ENCODE assay signal across 24 mouse cellular contexts in genomic region chr14:117800399-117800798, GRCm38 (mm10).
DNase-seq lines count a peak whose midpoint lies in the region; ATAC-seq and TF ChIP-seq lines count a peak whose summit lies in the region.
"Had no signal": no experiment of that assay in that cellular context is flagged by ENCODE, and none has a peak within 500 bp of the region (broad histone marks: within the 10 kb centered on the region; RNA-seq: fewer than 3 reads in every experiment).

No protein-coding gene starts in this region.

- H3K4me3 ChIP-seq in midbrain, embryonic 12.5 days, result no peak overlapping the region
- H3K4me3 ChIP-seq in midbrain, embryonic 15.5 days, result no peak overlapping the region
- H3K4me3 ChIP-seq in layer of hippocampus, adult 2 months, result no peak overlapping the region
- H3K4me3 ChIP-seq: embryonic facial prominence, embryonic 10.5 days; embryonic facial prominence, embryonic 12.5 days; forebrain, embryonic 12.5 days had no signal

- 0 out of 2 replicates have a peak, but pooled peaks have one; percentile 56 for ATAC-seq in midbrain, embryonic 12.5 days (ENCODE audit: low FRiP score, low read depth)
- ATAC-seq in midbrain, embryonic 15.5 days (replicated peaks), result no peak
- ATAC-seq: activated CD4-positive, CD25-positive, alpha-beta regulatory T cell, adult 4 months; forebrain, embryonic 14.5 days; forebrain, embryonic 16.5 days; Patski had no signal

- TF ChIP-seq CTCF in layer of hippocampus, adult 2 months (conservative IDR thresholded peaks at IDR 0.05), result no peak

- no peaks in the 10 kb centered on the region for H3K36me3 ChIP-seq in midbrain, embryonic 12.5 days
- no peaks in the 10 kb centered on the region for H3K36me3 ChIP-seq in midbrain, embryonic 15.5 days (replicated peaks)
- H3K36me3 ChIP-seq: embryonic facial prominence, embryonic 10.5 days; embryonic facial prominence, embryonic 12.5 days; forebrain, embryonic 12.5 days; G1E had no signal

- H3K4me2 ChIP-seq in midbrain, embryonic 12.5 days (replicated peaks), result no peak overlapping the region
- no peak overlapping the region for H3K4me2 ChIP-seq in midbrain, embryonic 15.5 days
- H3K4me2 ChIP-seq: embryonic facial prominence, embryonic 12.5 days; forebrain, embryonic 12.5 days had no signal

- H3K27me3 ChIP-seq in midbrain, embryonic 12.5 days, result no peaks in the 10 kb centered on the region
- no peaks in the 10 kb centered on the region for H3K27me3 ChIP-seq in midbrain, embryonic 15.5 days (replicated peaks)
- H3K27me3 ChIP-seq: embryonic facial prominence, embryonic 12.5 days; forebrain, embryonic 12.5 days; Patski had no signal

- no peaks in the 10 kb centered on the region for H3K9me3 ChIP-seq in midbrain, embryonic 12.5 days
- H3K9me3 ChIP-seq in midbrain, embryonic 15.5 days, result no peaks in the 10 kb centered on the region
- H3K9me3 ChIP-seq: embryonic facial prominence, embryonic 10.5 days; embryonic facial prominence, embryonic 12.5 days; forebrain, embryonic 12.5 days had no signal

- DNase-seq in heart, adult 11 months, result peak; percentile 39
- no peak for DNase-seq in heart, adult 8-10 months (ENCODE audit: low spot score)
- DNase-seq in ES-CJ7 (ENCODE audit: low read depth, low spot score), result peak; percentile 14
- peak; percentile 28 for DNase-seq in R1 (ENCODE audit: low read depth, low spot score)
- no peak for DNase-seq in layer of hippocampus, adult 2 months (ENCODE audit: low spot score in 2 of 2)
- DNase-seq in spleen, postnatal 36 days (ENCODE audit: low spot score in 2 of 2), result no peak
- DNase-seq: adrenal gland, adult 8-10 months; adrenal gland, postnatal 14 days; adrenal gland, postnatal 36 days; cerebellum, adult 11-12 months; cerebellum, adult 2 months; cerebellum, adult 9-10 months; cerebellum, postnatal 10 days; cerebellum, postnatal 25 days had no signal

- 71% methylated on average over 5 of the region's 5 CpGs for WGBS in midbrain, embryonic 12.5 days
- 51% methylated on average over 5 of the region's 5 CpGs for WGBS in midbrain, embryonic 15.5 days

- peaks cover 6% of the 10 kb centered on the region; the same call in 1 of the 2 replicates for H3K4me1 ChIP-seq in midbrain, embryonic 12.5 days
- H3K4me1 ChIP-seq in midbrain, embryonic 15.5 days, result peaks cover 4% of the 10 kb centered on the region; the same call in 1 of the 2 replicates
- H3K4me1 ChIP-seq: embryonic facial prominence, embryonic 10.5 days; embryonic facial prominence, embryonic 12.5 days had no signal

- no peak overlapping the region for H3K9ac ChIP-seq in midbrain, embryonic 12.5 days (replicated peaks)
- no peak overlapping the region for H3K9ac ChIP-seq in midbrain, embryonic 15.5 days
- H3K9ac ChIP-seq: embryonic facial prominence, embryonic 12.5 days; forebrain, embryonic 12.5 days had no signal

- H3K27ac ChIP-seq in midbrain, embryonic 12.5 days (replicated peaks), result no peak overlapping the region
- no peak overlapping the region for H3K27ac ChIP-seq in midbrain, embryonic 15.5 days
- no peak overlapping the region for H3K27ac ChIP-seq in layer of hippocampus, adult 2 months
- H3K27ac ChIP-seq: embryonic facial prominence, embryonic 10.5 days; embryonic facial prominence, embryonic 12.5 days; forebrain, embryonic 12.5 days had no signal

Comparison
In these comparisons a context has a peak if more than half of its experiments do, and no peak if none do; other contexts are left out.
1. DNase-seq: peak in heart, adult 11 months (single experiment), ES-CJ7 (single experiment) and R1 (single experiment); none in heart, adult 8-10 months (single experiment), layer of hippocampus, adult 2 months (0 of 2) and spleen, postnatal 36 days (0 of 2).